Mouse (Mus musculus): Measurements from ENCODE around the gene Plcxd1.

DNA sequence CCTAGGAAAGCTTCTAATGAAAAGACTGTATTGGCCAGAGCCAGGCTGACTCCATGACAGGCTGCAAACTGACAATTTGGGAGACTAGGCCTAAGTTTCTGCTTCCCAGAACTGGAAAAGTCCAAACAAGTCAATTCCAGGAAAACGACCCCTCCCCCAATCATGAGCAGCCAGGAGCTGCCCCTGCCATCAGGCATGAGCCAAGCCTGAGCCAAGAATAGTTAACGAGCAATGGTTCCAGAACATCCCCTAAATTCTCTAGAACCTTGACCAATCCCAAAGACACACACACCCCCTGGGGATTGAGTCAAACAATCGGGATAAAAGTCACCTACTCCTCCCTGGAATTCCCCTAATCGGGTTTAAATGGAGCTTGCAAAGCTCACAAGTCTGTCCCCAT, 16.8 kb upstream of the Plcxd1 start:
- no peak for TF ChIP-seq CTCF (IDR thresholded peaks at IDR 0.05; ENCODE audit: control insufficient read depth, insufficient read depth, low read length)
- no peak for TF ChIP-seq POLR2A (IDR thresholded peaks at IDR 0.05; ENCODE audit: borderline replicate concordance, control insufficient read depth, low read depth, low read length)

All from bone marrow, adult 2 months (tissue).